Mouse (Mus musculus) ES-Bruce4 (cell line): ENCODE measurements around the gene Ptpn21.

Experiments used
- CTCF ChIP-seq: IDR thresholded peaks from one replicate; pipeline ENCODE4 v1.8.1; 2011; ENCODE audit warnings: low read depth, low read length
- EP300 ChIP-seq: IDR thresholded peaks from 2 replicates; pipeline ENCODE4 v1.6.1; 2011; ENCODE audit warnings: low read depth, low read length; ENCODE audit not compliant: insufficient read depth
- POLR2A ChIP-seq: IDR thresholded peaks from one replicate; pipeline ENCODE4 v1.8.1; 2011; ENCODE audit warnings: low read length; ENCODE audit not compliant: insufficient read depth

DNA sequence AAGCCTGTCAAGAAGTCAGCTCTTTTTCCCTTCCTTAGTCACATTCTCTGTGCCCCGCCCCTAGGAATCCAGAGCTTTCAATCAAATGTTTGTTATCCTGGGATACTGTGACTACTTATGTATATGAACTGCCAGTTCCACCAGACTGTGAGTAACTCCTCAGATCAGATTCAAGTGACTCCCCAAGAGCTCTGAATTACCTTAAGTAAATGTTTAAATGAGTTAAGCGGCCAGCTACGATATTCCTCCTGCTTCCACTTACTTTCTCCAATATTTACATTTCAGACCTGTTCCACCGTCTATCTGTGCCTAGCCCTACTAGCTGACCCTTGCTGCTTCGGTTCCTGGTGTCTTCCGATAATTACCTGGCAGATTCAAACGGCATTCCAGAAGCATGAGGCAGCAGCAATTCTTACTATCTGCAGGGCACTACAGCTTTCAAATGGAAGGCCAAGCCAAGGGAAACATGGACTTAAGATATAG lies 23.5 kb downstream of the Ptpn21 start:
- TF ChIP-seq POLR2A (no peak), CTCF (no peak), EP300 (no peak)
